Mouse (Mus musculus): ENCODE results near the gene Rnf181. TPM values are rescaled to one million over a fixed set of nuclear protein-coding genes. Genes with fewer than 3 reads are reported as not detected.

Gene Rnf181
- polyA plus RNA-seq, 1 experiment from 2014 or later = 111 TPM

GRCm38 (mm10) chr6:72326274-72326673 lies 40.5 kb downstream of the Rnf181 start:
- Histone ChIP-seq H3K27me3 (ENCODE audit: poor library complexity, severe bottlenecking) (no peaks in the 10 kb centered on the region), H3K4me1 (no peaks in the 10 kb centered on the region), H3K36me3 (replicated peaks) (peaks cover 99% of the 10 kb centered on the region), H3K4me3 (no peak overlapping the region), H3K9me3 (no peaks in the 10 kb centered on the region), H3K27ac (no peak overlapping the region)
- DNase-seq (ENCODE audit: extremely low spot score, low spot score) = no peak
- WGBS = 77% methylated on average over 6 of the region's 6 CpGs

- no peak for DNase-seq (ENCODE audit: extremely low spot score, low spot score)
- Histone ChIP-seq H3K4me3 (no peak overlapping the region), H3K27ac (no peak overlapping the region), H3K36me3 (replicated peaks) (peaks cover 99% of the 10 kb centered on the region), H3K27me3 (ENCODE audit: poor library complexity, severe bottlenecking) (no peaks in the 10 kb centered on the region), H3K4me1 (no peaks in the 10 kb centered on the region), H3K9me3 (no peaks in the 10 kb centered on the region)
- 92% methylated on average over 6 of the region's 6 CpGs for WGBS
These were observed 42.8 kb downstream of the Rnf181 start for GRCm38 (mm10) chr6:72323786-72324508.

GRCm38 (mm10) chr6:72322936-72323335 lies 43.8 kb downstream of the Rnf181 start:
- H3K27me3 ChIP-seq (ENCODE audit: poor library complexity, severe bottlenecking) = no peaks in the 10 kb centered on the region
- no peak for DNase-seq (ENCODE audit: extremely low spot score, low spot score)
- H3K27ac ChIP-seq = no peak overlapping the region
- H3K4me1 ChIP-seq = no peaks in the 10 kb centered on the region
- WGBS = 94% methylated on average over 3 of the region's 3 CpGs
- H3K9me3 ChIP-seq = no peaks in the 10 kb centered on the region
- peaks cover 99% of the 10 kb centered on the region for H3K36me3 ChIP-seq (replicated peaks)
- H3K4me3 ChIP-seq = no peak overlapping the region

DNA sequence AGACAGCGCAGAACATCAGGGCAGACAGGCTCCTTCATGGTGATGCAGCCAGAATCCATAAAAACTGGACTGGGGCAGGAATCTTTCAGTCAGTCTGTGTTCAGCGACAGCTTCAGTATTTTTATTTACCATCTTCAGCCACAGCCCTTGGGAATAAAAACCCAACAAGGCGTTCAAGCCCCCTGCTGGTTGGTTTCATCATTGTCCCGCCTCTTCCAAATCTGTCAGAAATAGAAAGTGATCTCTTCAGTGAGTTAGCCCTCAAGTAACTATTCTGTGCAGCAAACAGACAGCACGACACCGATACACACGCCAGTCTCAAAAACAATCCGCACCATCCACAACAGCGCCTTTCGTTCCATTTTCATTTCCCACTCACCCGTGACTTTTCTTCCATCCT lies 47.7 kb downstream of the Rnf181 start:
- Histone ChIP-seq H3K4me3 (no peak overlapping the region), H3K27ac (no peak overlapping the region), H3K9me3 (no peaks in the 10 kb centered on the region), H3K4me1 (no peaks in the 10 kb centered on the region), H3K36me3 (replicated peaks) (peaks cover 97% of the 10 kb centered on the region), H3K27me3 (ENCODE audit: poor library complexity, severe bottlenecking) (no peaks in the 10 kb centered on the region)
- 88% methylated on average over 11 of the region's 11 CpGs for WGBS
- DNase-seq (ENCODE audit: extremely low spot score, low spot score) = no peak

DNA sequence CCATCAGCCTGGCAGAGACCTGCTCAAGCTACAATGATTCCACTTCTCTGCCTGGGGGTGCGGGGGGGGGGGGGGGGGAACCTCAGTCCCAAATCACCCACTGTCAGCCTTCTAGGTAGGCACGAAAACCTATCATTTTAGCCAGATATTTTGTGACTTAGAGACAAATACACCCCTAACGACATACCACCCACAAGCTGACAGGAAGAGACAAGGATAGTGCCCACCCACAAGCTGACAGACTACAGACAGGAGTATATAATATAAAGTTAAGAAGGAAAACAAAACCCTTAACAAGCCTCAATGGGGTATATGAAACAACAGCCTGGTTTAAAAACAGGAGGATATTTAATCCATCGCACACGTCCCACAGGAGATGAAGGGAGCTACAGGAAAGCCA lies 48.3 kb downstream of the Rnf181 start:
- Histone ChIP-seq H3K36me3 (replicated peaks) (peaks cover 97% of the 10 kb centered on the region), H3K4me1 (no peaks in the 10 kb centered on the region), H3K27ac (no peak overlapping the region), H3K4me3 (no peak overlapping the region), H3K27me3 (ENCODE audit: poor library complexity, severe bottlenecking) (no peaks in the 10 kb centered on the region), H3K9me3 (no peaks in the 10 kb centered on the region)
- DNase-seq (ENCODE audit: extremely low spot score, low spot score) = no peak
- 81% methylated on average over 5 of the region's 5 CpGs for WGBS

GRCm38 (mm10) chr6:72316044-72316443 lies 50.7 kb downstream of the Rnf181 start:
- Histone ChIP-seq H3K27me3 (ENCODE audit: poor library complexity, severe bottlenecking) (no peaks in the 10 kb centered on the region), H3K9me3 (no peaks in the 10 kb centered on the region), H3K27ac (no peak overlapping the region), H3K36me3 (replicated peaks) (peaks cover 90% of the 10 kb centered on the region), H3K4me1 (no peaks in the 10 kb centered on the region), H3K4me3 (no peak overlapping the region)
- WGBS = 91% methylated on average over 1 of the region's 1 CpGs
- no peak for DNase-seq (ENCODE audit: extremely low spot score, low spot score)

GRCm38 (mm10) chr6:72315384-72315783 lies 51.4 kb downstream of the Rnf181 start:
- H3K27ac ChIP-seq = no peak overlapping the region
- no peaks in the 10 kb centered on the region for H3K4me1 ChIP-seq
- H3K36me3 ChIP-seq (replicated peaks) = peaks cover 83% of the 10 kb centered on the region
- 84% methylated on average over 2 of the region's 2 CpGs for WGBS
- no peak overlapping the region for H3K4me3 ChIP-seq
- no peaks in the 10 kb centered on the region for H3K9me3 ChIP-seq
- H3K27me3 ChIP-seq (ENCODE audit: poor library complexity, severe bottlenecking) = no peaks in the 10 kb centered on the region
- DNase-seq (ENCODE audit: extremely low spot score, low spot score) = no peak

DNA sequence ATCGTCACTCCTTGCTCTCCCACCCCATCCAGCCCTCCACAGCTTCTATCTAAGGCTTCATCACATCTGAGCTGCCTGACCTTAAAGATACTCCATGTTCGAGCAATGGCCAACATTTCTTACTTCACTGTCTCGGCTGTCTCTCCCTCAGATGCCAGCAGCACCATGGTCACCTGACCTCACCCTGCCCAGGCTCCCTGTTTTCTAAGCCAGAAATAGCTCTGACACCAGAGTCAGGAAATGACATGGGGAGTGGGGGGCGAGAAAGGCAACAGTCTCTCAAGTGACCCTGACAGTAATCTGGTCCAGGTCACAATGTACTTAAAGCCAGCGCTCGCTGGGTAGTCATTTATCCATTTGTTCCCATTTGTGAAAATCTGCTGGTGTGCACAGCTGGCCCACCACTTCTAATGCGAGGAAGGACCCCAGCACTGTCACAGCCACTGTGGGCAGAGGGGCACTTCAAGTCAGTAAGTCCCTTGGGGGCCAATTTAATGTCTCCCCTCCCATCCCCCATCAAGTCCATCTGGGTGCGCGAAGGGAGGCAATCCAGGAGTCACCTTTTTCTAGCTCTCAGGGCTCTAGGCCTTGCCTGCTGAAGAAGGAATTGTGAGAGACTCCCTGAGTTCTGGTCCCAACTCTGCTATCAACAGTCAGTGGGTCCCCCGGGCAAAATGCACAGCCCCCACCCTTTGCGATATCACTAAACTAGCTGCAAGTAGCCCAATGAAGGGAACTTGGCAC lies 53.5 kb downstream of the Rnf181 start:
- peaks cover 62% of the 10 kb centered on the region for H3K36me3 ChIP-seq (replicated peaks)

DNA sequence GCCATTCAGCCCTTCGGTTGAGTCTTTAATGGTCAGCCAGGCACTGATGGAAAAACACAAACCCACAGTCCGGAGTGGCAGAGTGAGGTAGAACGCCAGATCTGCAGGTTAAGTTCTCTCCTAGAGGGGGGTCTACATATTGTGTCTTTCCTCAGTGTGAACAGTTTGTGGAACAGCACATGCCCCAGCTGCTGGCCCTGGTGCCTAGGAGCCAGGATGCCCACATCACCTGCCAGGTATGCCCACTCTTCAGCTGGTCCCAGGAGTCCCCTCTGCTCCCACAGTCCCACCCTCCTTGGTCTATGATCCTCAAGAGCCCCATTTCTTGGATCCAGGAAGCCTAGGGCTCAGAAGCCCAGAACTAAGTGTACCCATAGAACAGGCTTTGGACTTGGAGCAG lies 54.6 kb downstream of the Rnf181 start:
- Histone ChIP-seq H3K4me3 (no peak overlapping the region), H3K27ac (no peak overlapping the region), H3K9me3 (no peaks in the 10 kb centered on the region), H3K27me3 (ENCODE audit: poor library complexity, severe bottlenecking) (no peaks in the 10 kb centered on the region), H3K36me3 (replicated peaks) (peaks cover 51% of the 10 kb centered on the region), H3K4me1 (no peaks in the 10 kb centered on the region)
- DNase-seq (ENCODE audit: extremely low spot score, low spot score) = no peak
- 96% methylated on average over 3 of the region's 3 CpGs for WGBS

More for the DNA sequence above, 53.5 kb downstream of the Rnf181 start:
- Histone ChIP-seq H3K27me3 (ENCODE audit: poor library complexity, severe bottlenecking) (no peaks in the 10 kb centered on the region), H3K4me1 (no peaks in the 10 kb centered on the region), H3K27ac (no peak overlapping the region), H3K4me3 (no peak overlapping the region), H3K9me3 (no peaks in the 10 kb centered on the region)
- no peak for DNase-seq (ENCODE audit: extremely low spot score, low spot score)
- WGBS = 90% methylated on average over 11 of the region's 11 CpGs

Other genes starting within 250 kb of the Rnf181 start
- gene Atoh8, start 131.4 kb downstream of the Rnf181 start, polyA plus RNA-seq (2016; fragmentation: Nextera tagmentation; extraction: Ambion mirVana) = 11.2 and 11.5 TPM in 2 replicates
- not detected in 2 replicates for gene Sftpb, start 62.3 kb downstream of the Rnf181 start, polyA plus RNA-seq (2016; fragmentation: Nextera tagmentation; extraction: Ambion mirVana)
- gene Usp39, start 21.8 kb downstream of the Rnf181 start, polyA plus RNA-seq (2016; fragmentation: Nextera tagmentation; extraction: Ambion mirVana) = 90.1 and 91.5 TPM in 2 replicates
- gene 0610030E20Rik, start 19.6 kb downstream of the Rnf181 start, polyA plus RNA-seq (2016; fragmentation: Nextera tagmentation; extraction: Ambion mirVana) = 28.7 and 29.8 TPM in 2 replicates
- 5.6 and 5.8 TPM in 2 replicates for gene Tmem150a, start 11.5 kb downstream of the Rnf181 start, polyA plus RNA-seq (2016; fragmentation: Nextera tagmentation; extraction: Ambion mirVana)
- 12.6 and 13.0 TPM in 2 replicates for gene Vamp5, start 13.5 kb upstream of the Rnf181 start, polyA plus RNA-seq (2016; fragmentation: Nextera tagmentation; extraction: Ambion mirVana)
- gene Vamp8, start 23.7 kb upstream of the Rnf181 start, polyA plus RNA-seq (2016; fragmentation: Nextera tagmentation; extraction: Ambion mirVana) = 35.9 and 40.5 TPM in 2 replicates
- 16.8 and 19.0 TPM in 2 replicates for gene Ggcx, start 47.4 kb upstream of the Rnf181 start, polyA plus RNA-seq (2016; fragmentation: Nextera tagmentation; extraction: Ambion mirVana)
- 490 and 511 TPM in 2 replicates for gene Mat2a, start 72.6 kb upstream of the Rnf181 start, polyA plus RNA-seq (2016; fragmentation: Nextera tagmentation; extraction: Ambion mirVana)
- gene Sh2d6, start 154.8 kb upstream of the Rnf181 start, polyA plus RNA-seq (2016; fragmentation: Nextera tagmentation; extraction: Ambion mirVana) = 0.11 and 0.30 TPM in 2 replicates
- 8.9 and 10.5 TPM in 2 replicates for gene Capg, start 177.4 kb upstream of the Rnf181 start, polyA plus RNA-seq (2016; fragmentation: Nextera tagmentation; extraction: Ambion mirVana)
- gene Elmod3, start 231.5 kb upstream of the Rnf181 start, polyA plus RNA-seq (2016; fragmentation: Nextera tagmentation; extraction: Ambion mirVana) = 12.5 and 13.7 TPM in 2 replicates
- gene Retsat, start 231.5 kb upstream of the Rnf181 start, polyA plus RNA-seq (2016; fragmentation: Nextera tagmentation; extraction: Ambion mirVana) = 8.1 and 8.3 TPM in 2 replicates

Measured in forebrain, embryonic 10.5 days (tissue).